Mouse (Mus musculus) gastrocnemius, adult 2 months (tissue): ENCODE data around the gene Ifi202b. TPM values are rescaled to one million over a fixed set of nuclear protein-coding genes. Genes with fewer than 3 reads are reported as not detected.
"Not testable (repeated sequence)": the region's sequence is repeated elsewhere in the genome, so short reads cannot be mapped to it uniquely, and the experiment has no call there.

Experiments used
- DNase-seq: peaks from one replicate; pipeline ENCODE4 v3.0.0; 2022
- H3K27ac ChIP-seq: fragments of 200-600 bp; 2 replicates; pipeline ENCODE4 v1.8.1; 2022; ENCODE audit warnings: mild to moderate bottlenecking
- H3K4me3 ChIP-seq: fragments of 200-600 bp; 2 replicates; pipeline ENCODE4 v1.8.1; 2022; ENCODE audit warnings: mild to moderate bottlenecking, moderate library complexity
- CTCF ChIP-seq: fragments of 200-600 bp; IDR thresholded peaks from 2 replicates; pipeline ENCODE4 v1.8.1; 2022; ENCODE audit warnings: antibody characterized with exemption, mild to moderate bottlenecking, moderate library complexity
- intact Hi-C: fragments of 180-260 bp; cut with DNase I; formaldehyde crosslinking; loops from one replicate; pipeline ENCODE4 v1.15.1; 2025
- long read RNA-seq, 2 experiments: library from polyadenylated mRNA; stranded (forward); transcript quantifications; one replicate each; pipeline ENCODE4 v2.0.0; 2021
- total RNA-seq, 2 experiments: library from RNA; stranded (reverse); gene quantifications; 2 replicates each; pipeline ENCODE4 v1.2.3; 2021

Ifi202b gene
- not detected for total RNA-seq
- long read RNA-seq, experiment 1, result 0 reads
- long read RNA-seq, experiment 2, result 0 reads

- H3K27ac ChIP-seq, H3K4me3 ChIP-seq, intact Hi-C loops, DNase-seq: not testable (repeated sequence)
Measured at GRCm38 (mm10) chr1:173982694-173983305, at the start of gene Ifi202b. Ifi202b (minus strand) TSS chr1:173982744.

- no peak for TF ChIP-seq CTCF
- peak within 1 kb of the TSS; percentile 60 for H3K4me3 ChIP-seq
- peak; percentile 67 for DNase-seq
- intact Hi-C loops, result no loop called here
- peak within 1 kb of the TSS; percentile 75 for H3K27ac ChIP-seq
Measured at GRCm38 (mm10) chr1:174031698-174032097, 49.2 kb upstream of the Ifi202b start, which contains the start of gene Ifi205. Ifi205 (minus strand) TSS chr1:174031810.

GRCm38 (mm10) chr1:174007050-174007449, 24.5 kb upstream of the Ifi202b start:
- DNase-seq, intact Hi-C loops, H3K4me3 ChIP-seq, H3K27ac ChIP-seq: not testable (repeated sequence)

- intact Hi-C loops, H3K4me3 ChIP-seq, H3K27ac ChIP-seq, DNase-seq: not testable (repeated sequence)
Measured at GRCm38 (mm10) chr1:174004352-174005109, 22.0 kb upstream of the Ifi202b start.

GRCm38 (mm10) chr1:173995003-173995402, 12.5 kb upstream of the Ifi202b start:
- TF ChIP-seq CTCF, result no peak
- no peak overlapping the region for H3K27ac ChIP-seq
- intact Hi-C loops, result no loop called here
- DNase-seq, result no peak
- H3K4me3 ChIP-seq, result no peak overlapping the region

- DNase-seq, H3K4me3 ChIP-seq, H3K27ac ChIP-seq, intact Hi-C loops: not testable (repeated sequence)
Measured at GRCm38 (mm10) chr1:173981038-173981437, 1.5 kb downstream of the Ifi202b start.

GRCm38 (mm10) chr1:173977622-173978021, 4.9 kb downstream of the Ifi202b start:
- H3K4me3 ChIP-seq, result no peak overlapping the region
- no peak overlapping the region for H3K27ac ChIP-seq
- no peak for DNase-seq
- intact Hi-C loops, result no loop called here
- TF ChIP-seq CTCF, result no peak

GRCm38 (mm10) chr1:173973111-173973510, 9.4 kb downstream of the Ifi202b start:
- DNase-seq, result no peak
- Histone ChIP-seq H3K27ac (no peak overlapping the region), H3K4me3 (no peak overlapping the region)
- no peak for TF ChIP-seq CTCF
- intact Hi-C loops, result no loop called here

GRCm38 (mm10) chr1:173961491-173961890, 21.1 kb downstream of the Ifi202b start:
- H3K27ac ChIP-seq, intact Hi-C loops, H3K4me3 ChIP-seq, DNase-seq: not testable (repeated sequence)

- DNase-seq, H3K27ac ChIP-seq, H3K4me3 ChIP-seq, intact Hi-C loops: not testable (repeated sequence)
Measured at GRCm38 (mm10) chr1:173959998-173960397, 22.5 kb downstream of the Ifi202b start.

- H3K4me3 ChIP-seq, DNase-seq, intact Hi-C loops, H3K27ac ChIP-seq: not testable (repeated sequence)
Measured at GRCm38 (mm10) chr1:173955839-173956527, 26.6 kb downstream of the Ifi202b start.

- no peak for DNase-seq
- no peak overlapping the region for H3K4me3 ChIP-seq
- intact Hi-C loops, result no loop called here
- H3K27ac ChIP-seq, result no peak overlapping the region
- TF ChIP-seq CTCF, result no peak
Measured at GRCm38 (mm10) chr1:173955071-173955796, 27.3 kb downstream of the Ifi202b start.

GRCm38 (mm10) chr1:173953563-173953962, 29.0 kb downstream of the Ifi202b start:
- intact Hi-C loops, result no loop called here
- no peak overlapping the region for H3K27ac ChIP-seq
- no peak for TF ChIP-seq CTCF
- DNase-seq, result no peak
- no peak overlapping the region for H3K4me3 ChIP-seq

GRCm38 (mm10) chr1:173949044-173949443, 33.5 kb downstream of the Ifi202b start:
- H3K27ac ChIP-seq, intact Hi-C loops, H3K4me3 ChIP-seq, DNase-seq: not testable (repeated sequence)

GRCm38 (mm10) chr1:173942780-173943066, 39.8 kb downstream of the Ifi202b start:
- peak overlapping the region; percentile 70 for H3K4me3 ChIP-seq
- H3K27ac ChIP-seq, result peak overlapping the region; percentile 75
- DNase-seq, intact Hi-C loops: not testable (repeated sequence)

- DNase-seq, intact Hi-C loops: not testable (repeated sequence)
- peak within 1 kb of the TSS; percentile 70 for H3K4me3 ChIP-seq
- peak within 1 kb of the TSS; percentile 75 for H3K27ac ChIP-seq
Measured at GRCm38 (mm10) chr1:173941924-173942779, 40.4 kb downstream of the Ifi202b start, which contains the start of the genes Mndal and Ifi203. Mndal (minus strand) TSS chr1:173942491. Ifi203 (minus strand) TSS chr1:173942672.
